Mouse (Mus musculus): ENCODE measurements around the gene Lypd1.

GRCm38 (mm10) chr1:125925486-125925885 is 12.6 kb upstream of the Lypd1 start:
- no peak for TF ChIP-seq CTCF (IDR thresholded peaks at IDR 0.05; ENCODE audit: extremely low read depth, insufficient read length, insufficient replicate concordance, low read depth, low read length)
- TF ChIP-seq POLR2A (IDR thresholded peaks at IDR 0.05; ENCODE audit: low read depth, low read length) = no peak
